ENCODE assay signal across 16 mouse cellular contexts in the genomic region with DNA sequence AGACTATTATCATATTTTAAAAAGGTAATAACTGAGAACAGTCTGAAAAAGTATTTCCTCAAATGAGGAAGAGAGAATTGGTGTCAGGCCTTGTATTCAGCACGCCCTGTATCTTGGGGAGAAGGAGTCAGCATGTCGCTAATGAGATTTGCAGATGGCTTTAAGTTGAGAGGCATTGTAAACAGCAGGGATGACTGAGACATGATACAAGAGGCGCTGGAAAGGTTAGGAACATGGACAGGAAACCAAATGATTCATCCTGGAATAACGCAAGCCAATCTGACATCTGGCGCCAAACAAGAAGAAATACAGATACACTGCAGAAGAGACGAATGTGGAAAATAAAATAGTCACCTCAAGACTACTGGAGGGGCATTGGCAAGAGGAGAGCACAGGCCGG. TPM values are rescaled to one million over a fixed set of nuclear protein-coding genes. Genes with fewer than 3 reads are reported as not detected.
DNase-seq lines count a peak whose midpoint lies in the region; ATAC-seq and TF ChIP-seq lines count a peak whose summit lies in the region.
"Had no signal": no experiment of that assay in that cellular context is flagged by ENCODE, and none has a peak within 500 bp of the region (broad histone marks: within the 10 kb centered on the region; RNA-seq: fewer than 3 reads in every experiment).

No protein-coding gene starts in this region.

- H3K4me1 ChIP-seq in heart, postnatal 0 days (ENCODE audit: control insufficient read depth, insufficient read depth) = peaks cover 9% of the 10 kb centered on the region
- H3K4me1 ChIP-seq in midbrain, embryonic 11.5 days (ENCODE audit: control insufficient read depth, insufficient read depth, low read length) = no peaks in the 10 kb centered on the region
- H3K4me1 ChIP-seq in midbrain, embryonic 16.5 days (ENCODE audit: control insufficient read depth, insufficient read depth, low read length) = no peaks in the 10 kb centered on the region
- H3K4me1 ChIP-seq in embryonic fibroblast, embryonic 13.5 days (ENCODE audit: control insufficient read depth, insufficient read depth, low read length) = no peaks in the 10 kb centered on the region
- H3K4me1 ChIP-seq in hindbrain, embryonic 14.5 days (replicated peaks; ENCODE audit: control insufficient read depth, insufficient read depth, low read length) = no peaks in the 10 kb centered on the region
- H3K4me1 ChIP-seq: embryonic facial prominence, embryonic 13.5 days; forebrain, embryonic 12.5 days; midbrain, embryonic 12.5 days had no signal

- 58% methylated on average over 7 of the region's 7 CpGs for WGBS in heart, postnatal 0 days
- WGBS in midbrain, embryonic 11.5 days = 84% methylated on average over 7 of the region's 7 CpGs
- WGBS in midbrain, embryonic 16.5 days = 69% methylated on average over 7 of the region's 7 CpGs
- WGBS in hindbrain, embryonic 14.5 days = 82% methylated on average over 7 of the region's 7 CpGs

- no peak for TF ChIP-seq EP300 in heart, postnatal 0 days (IDR thresholded peaks at IDR 0.05; ENCODE audit: low read depth)

- no peak overlapping the region for H3K4me2 ChIP-seq in heart, postnatal 0 days (ENCODE audit: low read depth, low read length)
- no peak overlapping the region for H3K4me2 ChIP-seq in midbrain, embryonic 11.5 days
- H3K4me2 ChIP-seq in midbrain, embryonic 16.5 days (ENCODE audit: low read length) = no peak overlapping the region
- no peak overlapping the region for H3K4me2 ChIP-seq in hindbrain, embryonic 14.5 days (replicated peaks)
- H3K4me2 ChIP-seq: embryonic facial prominence, embryonic 13.5 days; forebrain, embryonic 12.5 days; midbrain, embryonic 12.5 days had no signal

- peak overlapping the region; percentile 11; the same call in 1 of the 2 replicates for H3K27ac ChIP-seq in heart, postnatal 0 days (ENCODE audit: low read depth)
- no peak overlapping the region for H3K27ac ChIP-seq in midbrain, embryonic 11.5 days (ENCODE audit: low read depth, low read length)
- no peak overlapping the region for H3K27ac ChIP-seq in midbrain, embryonic 16.5 days (ENCODE audit: low read length)
- H3K27ac ChIP-seq in embryonic fibroblast, embryonic 13.5 days (ENCODE audit: insufficient read depth, low read length) = peak overlapping the region; percentile 34; the same call in 1 of the 2 replicates
- no peak overlapping the region for H3K27ac ChIP-seq in hindbrain, embryonic 14.5 days
- H3K27ac ChIP-seq: embryonic facial prominence, embryonic 13.5 days; forebrain, embryonic 12.5 days; liver, embryonic 14.5 days; midbrain, embryonic 12.5 days had no signal

- H3K4me3 ChIP-seq in heart, postnatal 0 days (ENCODE audit: low read depth, low read length) = no peak overlapping the region
- no peak overlapping the region for H3K4me3 ChIP-seq in midbrain, embryonic 11.5 days (ENCODE audit: low read depth, low read length)
- H3K4me3 ChIP-seq in midbrain, embryonic 16.5 days (ENCODE audit: low read depth, low read length) = no peak overlapping the region
- H3K4me3 ChIP-seq in embryonic fibroblast, embryonic 13.5 days (ENCODE audit: insufficient read depth, low read length) = no peak overlapping the region
- no peak overlapping the region for H3K4me3 ChIP-seq in hindbrain, embryonic 14.5 days (replicated peaks; ENCODE audit: low read length)
- H3K4me3 ChIP-seq: embryonic facial prominence, embryonic 13.5 days; forebrain, embryonic 12.5 days; midbrain, embryonic 12.5 days had no signal

- TF ChIP-seq CTCF in heart, postnatal 0 days (IDR thresholded peaks at IDR 0.05; ENCODE audit: low read depth) = no peak
- no peak for TF ChIP-seq CTCF in embryonic fibroblast, embryonic 13.5 days (IDR thresholded peaks at IDR 0.05; ENCODE audit: borderline replicate concordance, insufficient read depth, low read length)

- no peaks in the 10 kb centered on the region for H3K27me3 ChIP-seq in heart, postnatal 0 days (ENCODE audit: control insufficient read depth, insufficient read depth, low read length)
- no peaks in the 10 kb centered on the region for H3K27me3 ChIP-seq in midbrain, embryonic 11.5 days (ENCODE audit: control insufficient read depth, insufficient read depth, low read length)
- H3K27me3 ChIP-seq in midbrain, embryonic 16.5 days (ENCODE audit: control insufficient read depth, insufficient read depth, low read depth, low read length) = no peaks in the 10 kb centered on the region
- H3K27me3 ChIP-seq in hindbrain, embryonic 14.5 days (ENCODE audit: control insufficient read depth, insufficient read depth, low read length) = no peaks in the 10 kb centered on the region
- H3K27me3 ChIP-seq: embryonic facial prominence, embryonic 13.5 days; forebrain, embryonic 12.5 days; midbrain, embryonic 12.5 days had no signal

- TF ChIP-seq POLR2A in embryonic fibroblast, embryonic 13.5 days (IDR thresholded peaks at IDR 0.05; ENCODE audit: low read depth, low read length) = no peak

- ATAC-seq in heart, postnatal 0 days (ENCODE audit: insufficient read depth, low read depth) = no peak; the same call in 1 of the 2 replicates
- no peak for ATAC-seq in midbrain, embryonic 11.5 days (ENCODE audit: low FRiP score)
- no peak for ATAC-seq in midbrain, embryonic 16.5 days
- no peak for ATAC-seq in hindbrain, embryonic 14.5 days (ENCODE audit: low FRiP score)

- DNase-seq in heart, postnatal 0 days (ENCODE audit: low spot score) = no peak
- DNase-seq in heart, adult 8-10 months (ENCODE audit: low spot score) = no peak
- peak; percentile 26 for DNase-seq in midbrain, embryonic 11.5 days (ENCODE audit: low spot score, missing footprints)
- no peak for DNase-seq in hindbrain, embryonic 14.5 days (ENCODE audit: low spot score)
- no peak for DNase-seq in right cerebral cortex, postnatal 4 days
- DNase-seq: cerebellum, postnatal 14 days; heart, adult 11 months; left cerebral cortex, postnatal 4 days; lung, postnatal 36 days; right cerebral cortex, postnatal 25 days had no signal

- H3K9ac ChIP-seq in heart, postnatal 0 days (replicated peaks; ENCODE audit: low read depth, low read length) = no peak overlapping the region
- no peak overlapping the region for H3K9ac ChIP-seq in midbrain, embryonic 11.5 days (ENCODE audit: low read length)
- H3K9ac ChIP-seq in midbrain, embryonic 16.5 days (ENCODE audit: low read depth, low read length) = no peak overlapping the region
- no peak overlapping the region for H3K9ac ChIP-seq in hindbrain, embryonic 14.5 days
- H3K9ac ChIP-seq: embryonic facial prominence, embryonic 13.5 days; forebrain, embryonic 12.5 days; liver, embryonic 14.5 days; midbrain, embryonic 12.5 days had no signal

- H3K36me3 ChIP-seq in heart, postnatal 0 days (replicated peaks; ENCODE audit: control insufficient read depth, insufficient read depth, low read length) = no peaks in the 10 kb centered on the region
- no peaks in the 10 kb centered on the region for H3K36me3 ChIP-seq in midbrain, embryonic 11.5 days (ENCODE audit: control insufficient read depth, insufficient read depth, low read length)
- H3K36me3 ChIP-seq in midbrain, embryonic 16.5 days (ENCODE audit: control insufficient read depth, insufficient read depth, low read length) = no peaks in the 10 kb centered on the region
- H3K36me3 ChIP-seq in hindbrain, embryonic 14.5 days (replicated peaks; ENCODE audit: control insufficient read depth, insufficient read depth) = no peaks in the 10 kb centered on the region
- H3K36me3 ChIP-seq: embryonic facial prominence, embryonic 13.5 days; forebrain, embryonic 12.5 days; midbrain, embryonic 12.5 days had no signal

- no peaks in the 10 kb centered on the region for H3K9me3 ChIP-seq in heart, postnatal 0 days (replicated peaks; ENCODE audit: control insufficient read depth, low read length)
- no peaks in the 10 kb centered on the region for H3K9me3 ChIP-seq in midbrain, embryonic 11.5 days (ENCODE audit: control insufficient read depth, low read length)
- no peaks in the 10 kb centered on the region for H3K9me3 ChIP-seq in midbrain, embryonic 16.5 days (replicated peaks; ENCODE audit: control insufficient read depth, low read length, poor library complexity, severe bottlenecking)
- no peaks in the 10 kb centered on the region for H3K9me3 ChIP-seq in hindbrain, embryonic 14.5 days (ENCODE audit: control insufficient read depth, low read length)
- H3K9me3 ChIP-seq: embryonic facial prominence, embryonic 13.5 days; forebrain, embryonic 12.5 days; midbrain, embryonic 12.5 days had no signal

RNA-seq across cellular contexts. Expression of a gene that starts 20.8 kb away (rescaled TPM):
- 6.0 and 10.0 TPM in 2 replicates for total RNA-seq in heart, postnatal 0 days (2014; rRNA removed; ENCODE audit: low replicate concordance)
- polyA plus RNA-seq in heart, postnatal 0 days (2015; fragmentation: Nextera tagmentation; extraction: Ambion mirVana) = 1.5 and 2.1 TPM in 2 replicates
- total RNA-seq in heart, adult 8-10 months (2022) = 10 to 100 TPM in 1 of 4 experiments, 1 to 10 TPM in 3; 4.6 to 10.2 (median 6.6) TPM
- polyA plus RNA-seq in midbrain, embryonic 11.5 days (2014; fragmentation: Nextera tagmentation; extraction: Ambion mirVana) = 4.9 and 5.9 TPM in 2 replicates
- 3.7 and 4.3 TPM in 2 replicates for polyA plus RNA-seq in midbrain, embryonic 16.5 days (2015; fragmentation: Nextera tagmentation; extraction: Ambion mirVana)
- 13.1 and 19.4 TPM in 2 replicates for polyA plus RNA-seq in embryonic fibroblast, embryonic 13.5 days (2011; ENCODE audit: insufficient read length, low read depth, missing spikeins)
- 5.4 and 5.5 TPM in 2 replicates for polyA plus RNA-seq in hindbrain, embryonic 14.5 days (2014; fragmentation: Nextera tagmentation; extraction: Ambion mirVana)

Comparison
In these comparisons a context has a peak if more than half of its experiments do, and no peak if none do; other contexts are left out.
1. H3K27ac ChIP-seq: peak in heart, postnatal 0 days (single experiment) and embryonic fibroblast, embryonic 13.5 days (single experiment); none in midbrain, embryonic 11.5 days (single experiment), midbrain, embryonic 16.5 days (single experiment) and hindbrain, embryonic 14.5 days (single experiment).